Mouse (Mus musculus): ENCODE data around the gene Paxip1.
A peak's percentile ranks its signal among the peaks of the same experiment; 100 is the strongest.

Gene Paxip1

GRCm38 (mm10) chr5:27730666-27731065 lies 60.8 kb downstream of the Paxip1 start:
- peak; percentile 52 to 56 for DNase-seq (ENCODE audit: low spot score in 2 of 2)

DNA sequence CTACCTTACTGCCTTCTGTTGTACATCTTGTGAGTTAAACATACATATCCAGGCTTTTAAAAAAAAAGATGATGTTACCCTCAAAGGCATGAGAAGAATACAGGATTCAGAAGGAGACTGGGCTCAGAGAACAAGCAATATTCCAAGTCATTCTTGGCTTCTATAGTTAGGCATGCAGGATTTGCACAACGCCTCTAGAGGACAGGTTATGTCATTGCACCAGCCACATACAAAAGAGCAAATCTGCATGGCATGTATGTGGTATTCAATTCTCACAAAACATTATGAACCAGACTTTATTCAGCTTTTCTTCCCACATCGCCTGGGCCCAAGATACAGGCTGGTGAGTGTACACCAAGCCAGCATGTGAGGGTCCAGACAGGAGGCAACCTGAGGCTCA lies 67.0 kb downstream of the Paxip1 start:
- DNase-seq (ENCODE audit: low spot score in 2 of 2): no peak

GRCm38 (mm10) chr5:27719311-27719710 lies 72.2 kb downstream of the Paxip1 start:
- no peak for DNase-seq (ENCODE audit: low spot score in 2 of 2)

GRCm38 (mm10) chr5:27717301-27717700 lies 74.2 kb downstream of the Paxip1 start:
- peak in 1 of 2 experiments; percentile 72 for DNase-seq (ENCODE audit: low spot score in 2 of 2)

DNA sequence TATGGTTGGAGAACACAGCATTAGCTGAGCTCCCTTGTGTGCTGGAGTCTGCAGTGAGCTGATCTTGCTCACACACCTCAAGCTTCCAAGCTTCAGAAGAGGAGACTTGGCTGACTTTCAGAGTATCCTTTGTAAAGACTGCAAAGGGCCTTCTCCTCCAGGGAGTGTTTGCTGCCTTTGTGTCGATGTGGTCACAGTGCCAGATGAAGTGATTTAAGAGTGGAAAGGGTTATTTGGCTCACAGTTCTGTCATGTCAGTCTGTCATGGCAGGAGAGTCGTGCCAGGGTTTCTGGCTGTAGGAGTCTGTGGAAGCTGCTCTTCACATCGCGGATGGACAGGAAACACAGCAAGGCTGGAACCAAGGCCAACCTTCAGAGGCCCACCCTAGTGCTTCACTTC lies 75.5 kb downstream of the Paxip1 start:
- no peak for DNase-seq (ENCODE audit: low spot score in 2 of 2)

DNA sequence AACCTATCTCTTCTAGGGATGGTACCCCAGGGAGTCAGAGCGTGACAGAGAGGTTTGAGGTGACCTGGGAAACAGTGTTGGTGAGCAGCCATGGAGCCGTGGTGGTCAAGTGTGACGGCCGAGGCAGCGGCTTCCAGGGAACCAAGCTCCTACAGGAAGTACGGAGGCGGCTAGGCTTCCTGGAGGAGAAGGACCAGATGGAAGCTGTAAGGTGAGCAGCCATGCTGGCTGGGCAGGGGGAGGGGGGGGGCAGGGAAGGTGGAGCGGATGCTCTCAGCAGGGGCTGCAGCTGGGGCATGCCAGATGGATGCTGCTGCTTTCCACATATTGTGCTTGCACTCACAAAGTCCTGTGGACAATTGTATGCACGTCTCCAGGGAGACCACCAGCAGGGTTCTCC lies 77.1 kb downstream of the Paxip1 start:
- DNase-seq (ENCODE audit: low spot score in 2 of 2): no peak

- DNase-seq (ENCODE audit: low spot score in 2 of 2): no peak
Measured at GRCm38 (mm10) chr5:27711461-27712192, 79.9 kb downstream of the Paxip1 start.

- DNase-seq (ENCODE audit: low spot score in 2 of 2): no peak
Measured at GRCm38 (mm10) chr5:27708209-27708608, 83.3 kb downstream of the Paxip1 start.

- DNase-seq (ENCODE audit: low spot score in 2 of 2): no peak
Measured at GRCm38 (mm10) chr5:27707283-27707682, 84.2 kb downstream of the Paxip1 start.

DNA sequence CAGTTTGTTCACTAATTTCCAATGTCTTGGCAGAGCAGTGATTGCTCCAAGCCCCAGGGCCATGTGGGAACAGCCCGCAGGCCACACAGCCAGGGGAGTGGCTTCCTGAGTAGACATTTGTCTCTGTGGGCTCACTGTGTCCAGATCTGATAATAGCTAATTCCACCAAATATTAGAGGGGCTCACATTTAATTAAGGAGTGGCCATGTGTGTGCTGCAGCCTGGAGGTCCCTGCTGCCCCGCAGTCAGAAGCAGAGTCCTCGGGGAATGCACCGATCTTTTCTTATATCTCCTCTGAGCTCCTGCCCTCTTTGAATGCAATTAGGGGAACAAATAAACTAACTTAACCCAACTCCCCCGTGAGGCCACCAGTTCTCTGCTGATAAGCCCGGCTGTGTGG lies 84.9 kb downstream of the Paxip1 start:
- no peak for DNase-seq (ENCODE audit: low spot score in 2 of 2)

DNA sequence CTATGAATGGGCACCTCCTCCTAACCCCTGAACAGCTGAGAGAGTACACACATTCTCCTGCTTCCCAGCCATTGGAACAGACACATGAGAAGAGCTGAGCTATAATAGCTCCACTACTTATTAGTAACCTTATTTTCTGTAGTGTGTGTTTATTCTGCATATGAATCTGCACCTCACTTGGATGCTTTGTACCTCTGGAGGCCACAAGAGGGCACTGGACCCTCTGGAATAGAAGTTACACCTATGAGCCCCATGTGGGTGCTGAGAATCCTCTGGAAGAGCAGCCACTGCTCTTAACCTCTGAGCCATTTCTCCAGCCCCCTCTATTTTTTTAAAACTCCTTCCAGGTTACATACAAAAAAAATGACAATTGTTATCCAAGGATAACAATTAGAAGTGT lies 86.5 kb downstream of the Paxip1 start:
- DNase-seq (ENCODE audit: low spot score in 2 of 2): no peak

DNA sequence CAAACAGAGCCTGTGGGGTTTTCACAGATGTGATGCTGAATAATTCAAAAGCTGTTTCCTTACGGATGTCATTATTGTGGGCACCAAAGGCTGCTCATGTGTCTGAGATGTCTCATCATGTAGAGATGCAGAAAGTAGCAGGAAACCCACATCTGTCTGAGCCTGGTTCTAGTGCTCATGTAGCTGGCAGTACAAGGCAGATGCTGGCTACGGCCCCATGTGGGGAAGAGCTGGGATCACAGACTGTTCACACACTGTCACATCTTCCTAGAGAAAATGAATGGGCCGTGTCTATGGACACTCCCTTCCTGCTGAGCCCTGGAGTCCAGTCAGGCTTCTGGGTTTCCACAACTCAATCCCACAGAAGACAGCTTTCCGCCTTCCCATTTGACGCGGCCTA lies 89.0 kb downstream of the Paxip1 start:
- DNase-seq (ENCODE audit: low spot score in 2 of 2): no peak

Data from right cerebral cortex, postnatal 10 days (tissue).